Mouse (Mus musculus) heart, adult 2 months (tissue): ENCODE measurements at regions not wholly inside any gene's neighbourhood (a gene's known extent, or its start where the extent isn't known, plus 50 kb on each side); places are given as distances from the start of the nearest gene placed in this dataset.

Source experiments
- DNase-seq, 2 experiments: peaks; one replicate each; pipeline ENCODE4 v3.0.0; 2021
- H3K27ac ChIP-seq: fragments of 200-600 bp; 2 replicates; pipeline ENCODE4 v1.8.1; 2022
- H3K27me3 ChIP-seq: fragments of 200-500 bp; 2 replicates; pipeline ENCODE4 v1.6.1; 2012; ENCODE audit warnings: mild to moderate bottlenecking, low read length, inconsistent platforms, mixed read lengths; ENCODE audit not compliant: control insufficient read depth, insufficient read depth
- H3K36me3 ChIP-seq: fragments of 200-500 bp; 2 replicates; pipeline ENCODE4 v1.6.1; 2012; ENCODE audit warnings: low read length, inconsistent platforms; ENCODE audit not compliant: control insufficient read depth, insufficient read depth
- H3K4me1 ChIP-seq: fragments of 200-500 bp; 2 replicates; pipeline ENCODE4 v1.6.1; 2011; ENCODE audit warnings: low read length; ENCODE audit not compliant: control insufficient read depth, insufficient read depth
- H3K4me3 ChIP-seq: fragments of 200-600 bp; 2 replicates; pipeline ENCODE4 v1.8.1; 2022
- H3K79me2 ChIP-seq: fragments of 200-500 bp; replicated peaks from 2 replicates; pipeline ENCODE4 v1.6.1; 2012; ENCODE audit warnings: mild to moderate bottlenecking, inconsistent platforms, low read length, moderate library complexity, mixed read lengths; ENCODE audit not compliant: control insufficient read depth, insufficient read depth
- H3K9ac ChIP-seq: fragments of 200-500 bp; 2 replicates; pipeline ENCODE4 v1.6.1; 2012; ENCODE audit warnings: low read depth, mild to moderate bottlenecking, control low read depth, inconsistent platforms, low read length, mixed read lengths
- CTCF ChIP-seq: fragments of 200-600 bp; IDR thresholded peaks from 2 replicates; pipeline ENCODE4 v1.8.1; 2022; ENCODE audit warnings: antibody characterized with exemption, mild to moderate bottlenecking, moderate library complexity
- EP300 ChIP-seq: fragments of 200-500 bp; IDR thresholded peaks from 2 replicates; pipeline ENCODE4 v1.6.1; 2011; ENCODE audit warnings: low read depth, low read length, control low read depth; ENCODE audit not compliant: insufficient read depth
- POLR2A ChIP-seq: fragments of 200-500 bp; IDR thresholded peaks from 2 replicates; pipeline ENCODE4 v1.6.1; 2011; ENCODE audit warnings: mild to moderate bottlenecking, low read depth, low read length, control low read depth; ENCODE audit not compliant: insufficient read depth
- WGBS: fragments of 180-500 bp; shearing (Covaris S2); methylation state at CpG from one replicate; pipeline ENCODE4 v1.1.7; 2018; 5-methylcytosine and 5-hydroxymethylcytosine counted together
- intact Hi-C: fragments of 180-260 bp; cut with DNase I; formaldehyde crosslinking; loops from one replicate; pipeline ENCODE4 v1.15.1; 2025

GRCm38 (mm10) chr17:14744010-14744409 lies 50.0 kb upstream of the Thbs2 start:
- no peak overlapping the region for H3K27ac ChIP-seq
- WGBS, result 79% methylated on average over 9 of the region's 9 CpGs
- H3K79me2 ChIP-seq, result no peaks in the 10 kb centered on the region
- intact Hi-C loops, result no loop called here
- no peaks in the 10 kb centered on the region for H3K4me1 ChIP-seq
- no peaks in the 10 kb centered on the region for H3K27me3 ChIP-seq
- no peak overlapping the region for H3K9ac ChIP-seq
- DNase-seq, result no peak
- H3K36me3 ChIP-seq, result no peaks in the 10 kb centered on the region
- no peak overlapping the region for H3K4me3 ChIP-seq
- TF ChIP-seq POLR2A (no peak), EP300 (no peak), CTCF (no peak)
